Mouse (Mus musculus) neural tube, embryonic 15.5 days (tissue): ENCODE measurements around the gene Vps26b. TPM values are rescaled to one million over a fixed set of nuclear protein-coding genes. Genes with fewer than 3 reads are reported as not detected.

ENCODE experiments used
- ATAC-seq: fragments of 200-750 bp; cut with Nextera tagmentation; 2 replicates; pipeline ENCODE4 v1.8.0; 2017; ENCODE audit warnings: mild to moderate bottlenecking, moderate TSS enrichment, moderate library complexity; ENCODE audit not compliant: low FRiP score
- H3K27ac ChIP-seq: fragments of 300-500 bp; sonication (generic); replicated peaks from 2 replicates; pipeline ENCODE4 v1.5.1; 2015; ENCODE audit warnings: mild to moderate bottlenecking, inconsistent platforms
- H3K27me3 ChIP-seq: fragments of 300-500 bp; sonication (generic); replicated peaks from 2 replicates; pipeline ENCODE4 v1.6.1; 2015; ENCODE audit warnings: inconsistent platforms
- H3K36me3 ChIP-seq: fragments of 300-500 bp; sonication (generic); 2 replicates; pipeline ENCODE4 v1.6.1; 2015; ENCODE audit warnings: inconsistent platforms
- H3K4me1 ChIP-seq: fragments of 300-500 bp; sonication (generic); 2 replicates; pipeline ENCODE4 v1.6.1; 2015; ENCODE audit warnings: inconsistent platforms
- H3K4me2 ChIP-seq: fragments of 300-500 bp; sonication (generic); 2 replicates; pipeline ENCODE4 v1.6.1; 2015; ENCODE audit warnings: inconsistent platforms, mild to moderate bottlenecking, moderate library complexity
- H3K4me3 ChIP-seq: fragments of 300-500 bp; sonication (generic); replicated peaks from 2 replicates; pipeline ENCODE4 v1.5.1; 2015; ENCODE audit warnings: mild to moderate bottlenecking, inconsistent platforms
- H3K9ac ChIP-seq: fragments of 300-500 bp; sonication (generic); replicated peaks from 2 replicates; pipeline ENCODE4 v1.6.1; 2015; ENCODE audit warnings: mild to moderate bottlenecking, inconsistent platforms
- H3K9me3 ChIP-seq: fragments of 300-500 bp; sonication (generic); replicated peaks from 2 replicates; pipeline ENCODE4 v1.6.1; 2016; ENCODE audit warnings: inconsistent platforms
- WGBS: fragments of 180-500 bp; shearing (Covaris S2); methylation state at CpG from one replicate; pipeline ENCODE4 v1.1.7; 2015; ENCODE audit warnings: mixed read lengths; 5-methylcytosine and 5-hydroxymethylcytosine counted together
- polyA plus RNA-seq: library from polyadenylated mRNA; unstranded; fragments of >200 nt; fragmentation: Nextera tagmentation; extraction: Ambion mirVana; gene quantifications from 2 replicates; pipeline ENCODE4 v1.2.1, GENCODE M21; 2015

The Vps26b gene
- polyA plus RNA-seq, result 80.2 and 80.3 TPM in 2 replicates

DNA sequence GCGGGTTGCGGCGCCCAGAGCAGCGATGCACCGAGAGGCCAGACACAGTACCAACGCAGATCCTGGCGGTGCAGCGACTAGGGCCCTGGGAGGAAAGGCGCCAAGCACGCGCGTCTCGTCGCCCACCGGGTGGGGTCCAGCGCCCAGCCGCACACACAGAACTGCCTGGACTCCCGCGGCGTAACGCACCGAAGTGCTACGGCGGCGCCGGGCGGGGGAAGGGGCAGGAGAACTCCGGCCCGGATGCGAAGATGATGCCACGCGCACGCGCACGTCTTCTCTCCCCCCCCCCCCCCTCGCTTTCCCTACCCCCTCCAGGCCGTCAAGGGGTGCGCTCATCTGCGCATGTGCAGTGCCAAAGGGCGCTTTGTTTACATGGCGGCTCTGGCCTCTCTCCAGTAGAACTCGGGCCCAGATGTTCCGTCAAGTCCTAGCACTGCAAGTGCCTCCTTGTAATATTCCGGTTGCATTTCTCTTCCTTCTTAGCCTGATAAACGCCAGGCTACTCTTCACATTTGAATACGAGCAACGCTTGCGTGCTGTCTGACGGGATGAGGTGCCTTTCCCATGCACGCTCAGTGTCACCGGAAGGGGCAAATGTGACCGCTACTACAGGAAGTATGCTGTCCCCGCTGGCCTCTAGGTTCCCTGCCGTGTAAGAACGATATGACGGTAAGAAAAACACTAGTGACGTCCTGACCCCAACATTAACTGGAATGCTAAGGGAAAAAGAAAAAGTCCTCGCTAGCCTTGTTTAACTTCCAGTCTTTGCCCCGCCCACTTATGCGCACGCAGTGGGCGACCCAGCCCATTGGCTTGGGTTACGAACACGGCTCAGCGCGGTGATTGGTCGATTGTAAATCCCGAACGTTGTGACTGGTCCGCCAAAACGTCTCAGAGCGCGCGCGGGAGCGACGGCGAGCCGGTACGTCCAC is at the start of gene Vps26b, which contains the start of gene Ncapd3:
Vps26b (minus strand) TSS at position 238 of the 935 bp plus-strand sequence.
Ncapd3 (plus strand) TSS at position 348 of the 935 bp plus-strand sequence.
- ATAC-seq, result peak; percentile 95
- Histone ChIP-seq H3K9me3 (no peaks in the 10 kb centered on the region), H3K27ac (peak within 1 kb of the TSS; percentile 93), H3K27me3 (no peaks in the 10 kb centered on the region), H3K9ac (peak within 1 kb of the TSS; percentile 94), H3K4me2 (peak within 1 kb of the TSS; percentile 74), H3K4me3 (peak within 1 kb of the TSS; percentile 88), H3K4me1 (peaks cover 56% of the 10 kb centered on the region), H3K36me3 (no peaks in the 10 kb centered on the region)
- under 1% methylated on average over 73 of the region's 80 CpGs for WGBS

DNA sequence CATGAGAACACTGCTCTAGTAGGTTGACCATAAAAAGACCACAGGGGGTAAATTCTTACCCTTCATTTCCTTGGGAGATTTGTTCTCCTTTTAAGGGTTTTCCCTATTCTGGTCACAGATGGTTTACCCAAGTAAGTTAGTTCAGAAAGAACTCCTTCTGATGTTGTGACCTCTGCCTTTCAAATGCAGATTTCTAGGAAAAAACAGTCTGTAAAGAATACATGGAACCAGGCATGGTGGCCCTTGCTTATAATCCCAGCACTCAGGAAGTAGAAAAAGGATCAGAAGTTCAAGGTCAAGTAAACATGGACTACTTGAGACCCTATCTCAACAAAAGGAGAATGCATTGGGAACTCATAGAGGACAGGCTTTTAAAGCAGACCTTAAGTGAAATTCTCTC is 45.9 kb upstream of the Vps26b start:
- H3K27ac ChIP-seq, result no peak overlapping the region
- H3K36me3 ChIP-seq, result peaks cover 45% of the 10 kb centered on the region
- no peaks in the 10 kb centered on the region for H3K4me1 ChIP-seq
- H3K9me3 ChIP-seq, result no peaks in the 10 kb centered on the region
- H3K9ac ChIP-seq, result no peak overlapping the region
- H3K4me3 ChIP-seq, result no peak overlapping the region
- no peak overlapping the region for H3K4me2 ChIP-seq
- ATAC-seq, result no peak
- H3K27me3 ChIP-seq, result no peaks in the 10 kb centered on the region

DNA sequence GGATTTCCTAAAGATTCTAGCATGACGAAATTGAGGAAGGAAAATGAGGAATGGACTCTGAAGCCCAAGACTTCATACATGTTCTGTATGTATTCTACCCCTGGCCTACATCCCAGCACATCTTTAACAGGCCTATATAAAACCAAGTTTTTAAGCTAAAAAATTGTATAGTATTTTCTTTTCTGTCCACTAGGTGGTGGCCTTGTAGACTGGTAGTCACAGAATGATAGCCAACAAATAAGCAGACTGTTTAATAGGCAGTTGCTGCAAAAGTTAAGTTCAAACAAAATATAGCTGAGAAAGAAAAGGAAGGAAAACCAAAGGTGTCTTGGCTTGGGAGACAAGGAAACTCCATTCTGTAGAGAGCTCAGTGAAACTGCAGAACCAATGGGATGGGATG is 44.8 kb upstream of the Vps26b start:
- H3K27me3 ChIP-seq, result no peaks in the 10 kb centered on the region
- no peak overlapping the region for H3K4me3 ChIP-seq
- no peak overlapping the region for H3K27ac ChIP-seq
- 82% methylated on average over 1 of the region's 1 CpGs for WGBS
- H3K4me1 ChIP-seq, result no peaks in the 10 kb centered on the region
- no peak for ATAC-seq
- no peak overlapping the region for H3K4me2 ChIP-seq
- no peak overlapping the region for H3K9ac ChIP-seq
- peaks cover 48% of the 10 kb centered on the region for H3K36me3 ChIP-seq
- H3K9me3 ChIP-seq, result no peaks in the 10 kb centered on the region

DNA sequence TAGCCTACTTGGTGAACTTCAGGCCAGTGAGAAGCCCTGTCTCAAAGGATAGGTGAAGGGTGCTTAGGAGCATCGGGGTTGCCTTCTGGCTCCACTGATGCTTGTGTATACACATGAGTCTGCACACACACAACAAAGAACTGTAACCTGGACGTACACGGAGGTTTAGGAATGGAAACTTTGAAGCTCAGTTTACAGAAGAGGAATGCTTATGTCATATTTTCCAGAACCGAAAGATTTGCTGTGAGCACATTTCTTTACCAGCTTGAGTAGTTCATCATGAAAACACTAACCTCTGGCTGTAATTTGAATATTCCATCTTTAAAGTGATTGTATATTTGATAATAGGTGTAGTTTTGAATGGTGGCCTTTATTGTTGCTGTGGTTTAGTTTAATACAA is 41.0 kb upstream of the Vps26b start:
- Histone ChIP-seq H3K9me3 (no peaks in the 10 kb centered on the region), H3K4me1 (no peaks in the 10 kb centered on the region), H3K27ac (no peak overlapping the region), H3K27me3 (no peaks in the 10 kb centered on the region), H3K4me2 (no peak overlapping the region), H3K36me3 (peaks cover 64% of the 10 kb centered on the region), H3K9ac (no peak overlapping the region), H3K4me3 (no peak overlapping the region)
- 94% methylated on average over 4 of the region's 4 CpGs for WGBS
- ATAC-seq, result no peak

DNA sequence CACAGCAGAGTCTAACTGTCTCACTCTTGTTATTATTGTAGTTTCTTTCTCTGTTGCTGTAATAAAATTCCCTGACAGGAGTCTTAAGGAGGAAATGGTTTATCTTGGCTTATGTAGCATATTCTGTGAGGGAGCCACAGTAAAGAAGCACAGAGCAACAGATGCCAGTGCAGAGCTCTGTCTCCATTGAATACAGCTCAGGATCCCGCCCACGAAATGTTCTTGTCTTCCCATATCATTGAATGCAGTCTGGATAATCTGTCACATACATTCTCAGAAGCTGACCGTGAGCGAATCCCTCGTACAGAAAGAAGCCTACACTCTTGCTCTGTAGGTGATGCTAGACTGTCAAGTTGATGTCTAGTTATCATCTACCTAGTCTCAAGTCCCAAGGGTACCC is 28.5 kb upstream of the Vps26b start:
- no peak overlapping the region for H3K4me2 ChIP-seq
- no peak overlapping the region for H3K4me3 ChIP-seq
- H3K9ac ChIP-seq, result no peak overlapping the region
- no peaks in the 10 kb centered on the region for H3K4me1 ChIP-seq
- H3K27ac ChIP-seq, result no peak overlapping the region
- 92% methylated on average over 5 of the region's 5 CpGs for WGBS
- no peak for ATAC-seq
- H3K27me3 ChIP-seq, result no peaks in the 10 kb centered on the region
- H3K9me3 ChIP-seq, result no peaks in the 10 kb centered on the region
- peaks cover 74% of the 10 kb centered on the region for H3K36me3 ChIP-seq

DNA sequence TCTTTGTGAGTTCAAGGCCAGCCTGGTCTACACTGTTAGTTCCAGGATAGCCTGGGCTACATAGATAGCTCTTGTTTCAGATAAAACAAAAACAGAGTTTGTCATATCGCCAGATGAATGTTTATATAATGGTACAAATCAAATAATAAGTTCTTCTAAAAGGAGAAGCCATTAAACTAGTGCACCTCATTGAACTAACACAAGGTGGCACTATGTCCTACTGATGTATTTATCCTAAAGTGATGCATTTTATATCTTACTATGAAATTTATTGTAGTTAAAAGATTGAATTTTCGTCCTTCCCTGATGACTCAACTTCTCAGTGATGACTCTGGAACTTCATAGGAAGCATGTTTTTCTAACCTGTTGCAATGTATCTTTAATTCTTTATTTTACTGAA is 19.6 kb upstream of the Vps26b start:
- WGBS, result 94% methylated on average over 2 of the region's 2 CpGs
- Histone ChIP-seq H3K4me2 (no peak overlapping the region), H3K9ac (no peak overlapping the region), H3K4me1 (no peaks in the 10 kb centered on the region), H3K36me3 (peaks cover 67% of the 10 kb centered on the region), H3K27me3 (no peaks in the 10 kb centered on the region), H3K9me3 (no peaks in the 10 kb centered on the region), H3K27ac (no peak overlapping the region), H3K4me3 (no peak overlapping the region)
- no peak for ATAC-seq

DNA sequence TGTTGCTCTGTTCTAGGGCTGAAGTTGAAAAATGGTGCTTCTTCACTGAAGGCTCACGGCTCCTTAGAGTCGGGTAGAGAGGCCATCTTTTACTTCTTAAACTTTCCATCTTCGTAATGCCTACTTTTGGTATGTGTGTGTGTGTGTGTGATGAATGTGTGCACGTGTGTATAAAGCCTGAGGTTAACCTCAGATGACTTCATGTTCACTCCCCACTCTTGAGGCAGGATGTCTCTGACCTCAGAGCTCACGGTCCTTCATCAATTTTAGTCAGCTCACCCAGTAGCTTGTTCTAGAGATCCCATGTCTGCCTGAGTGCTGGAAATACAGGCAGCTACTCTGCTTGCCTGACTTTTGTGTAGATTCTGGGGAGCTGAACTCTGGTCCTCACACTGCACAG is 14.0 kb upstream of the Vps26b start:
- H3K9me3 ChIP-seq, result no peaks in the 10 kb centered on the region
- H3K4me2 ChIP-seq, result no peak overlapping the region
- no peaks in the 10 kb centered on the region for H3K27me3 ChIP-seq
- H3K36me3 ChIP-seq, result peaks cover 75% of the 10 kb centered on the region
- ATAC-seq, result no peak
- WGBS, result 92% methylated on average over 5 of the region's 5 CpGs
- H3K4me1 ChIP-seq, result no peaks in the 10 kb centered on the region
- H3K4me3 ChIP-seq, result no peak overlapping the region
- H3K9ac ChIP-seq, result no peak overlapping the region
- H3K27ac ChIP-seq, result no peak overlapping the region

DNA sequence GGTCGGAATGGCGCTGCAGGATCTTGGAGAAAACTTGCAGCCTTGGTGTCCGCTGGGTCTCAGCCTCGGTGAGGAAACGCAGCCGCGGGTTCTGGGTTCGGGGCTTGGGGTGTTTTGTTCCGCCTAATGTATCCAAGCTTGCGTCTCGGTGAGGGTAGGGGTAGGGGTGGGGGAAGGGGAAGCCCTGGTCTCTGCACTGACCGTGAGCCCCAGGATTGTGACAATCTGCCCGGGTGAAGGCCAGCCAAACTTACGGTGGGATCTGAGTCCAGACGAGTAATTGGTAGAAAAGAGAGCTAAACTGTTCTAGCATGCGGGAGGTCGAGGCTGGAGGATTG is 867 bp upstream of the Vps26b start:
- Histone ChIP-seq H3K9me3 (no peaks in the 10 kb centered on the region), H3K4me3 (peak overlapping the region; percentile 88), H3K4me2 (peak overlapping the region; percentile 74), H3K27ac (peak overlapping the region; percentile 93), H3K36me3 (no peaks in the 10 kb centered on the region), H3K4me1 (peaks cover 55% of the 10 kb centered on the region), H3K27me3 (no peaks in the 10 kb centered on the region), H3K9ac (peak overlapping the region; percentile 94)
- ATAC-seq, result peak; percentile 40
- WGBS, result 0% methylated on average over 17 of the region's 17 CpGs

DNA sequence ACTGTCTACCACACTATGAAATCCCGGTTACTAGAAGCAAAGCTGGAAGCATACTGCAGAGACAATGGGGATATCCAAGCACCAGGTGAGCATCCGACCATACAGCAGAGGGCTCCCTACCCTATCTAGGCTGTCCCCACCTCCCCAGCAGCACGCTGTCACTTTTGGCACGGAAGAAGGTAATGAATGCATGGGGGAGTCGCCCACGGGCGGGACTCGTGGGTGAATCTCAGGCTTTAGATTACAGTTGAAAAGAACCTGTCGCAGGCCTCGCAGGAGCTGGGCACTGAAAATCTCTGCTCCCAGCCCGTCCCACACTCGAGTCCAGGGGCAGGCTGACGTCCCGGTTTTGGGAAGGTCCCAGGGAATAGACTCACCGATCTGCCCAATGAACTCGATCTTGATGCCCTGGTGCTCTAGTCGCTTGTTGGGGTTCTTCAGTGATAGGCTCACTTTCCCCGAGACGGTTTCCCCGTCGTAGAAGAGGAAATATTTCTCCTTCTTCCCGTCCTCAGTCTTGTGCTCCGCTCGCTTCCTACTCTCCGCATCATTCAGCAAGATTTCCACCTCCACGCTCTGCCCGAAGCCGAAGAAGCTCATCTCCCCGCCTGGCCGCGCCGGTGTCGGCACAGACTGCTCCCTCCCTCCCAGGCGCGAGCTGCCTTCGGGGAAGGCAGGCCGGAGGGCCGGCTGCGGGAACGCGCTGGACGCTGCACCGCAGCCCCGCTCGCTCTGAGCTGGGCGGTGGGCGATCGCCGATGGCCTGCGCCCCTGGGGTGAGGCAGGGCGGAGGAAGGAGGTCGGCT is 640 bp downstream of the Vps26b start:
- Histone ChIP-seq H3K9ac (peak overlapping the region; percentile 94), H3K4me1 (peaks cover 60% of the 10 kb centered on the region), H3K36me3 (no peaks in the 10 kb centered on the region), H3K4me3 (peak overlapping the region; percentile 88), H3K27me3 (no peaks in the 10 kb centered on the region), H3K27ac (peak overlapping the region; percentile 93), H3K4me2 (peak overlapping the region; percentile 74), H3K9me3 (no peaks in the 10 kb centered on the region)
- WGBS, result under 1% methylated on average over 52 of the region's 52 CpGs
- peak; percentile 37; the same call in 1 of the 2 replicates for ATAC-seq

DNA sequence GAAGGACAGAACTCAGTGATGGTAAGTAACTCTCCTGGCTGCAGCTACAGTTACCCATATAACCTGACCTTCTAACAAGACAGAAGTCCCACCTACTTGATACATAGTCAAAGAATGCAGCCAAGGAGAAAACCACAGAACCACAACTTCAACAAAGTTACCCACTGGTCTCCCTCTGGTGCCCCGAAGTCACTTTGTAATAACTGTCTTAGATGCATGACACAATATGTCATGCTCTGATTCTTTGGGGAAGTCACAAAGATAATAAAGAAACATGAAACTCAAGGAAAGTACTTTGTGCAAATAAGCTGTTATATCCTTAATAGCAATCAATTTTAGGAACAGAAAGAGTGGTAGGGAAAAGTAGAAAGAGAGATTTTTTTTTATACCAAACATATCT is 3.2 kb downstream of the Vps26b start:
- Histone ChIP-seq H3K27me3 (no peaks in the 10 kb centered on the region), H3K9me3 (no peaks in the 10 kb centered on the region), H3K4me3 (no peak overlapping the region), H3K27ac (no peak overlapping the region), H3K36me3 (peaks cover 2% of the 10 kb centered on the region; the same call in 1 of the 2 replicates), H3K4me2 (peak overlapping the region; percentile 74), H3K9ac (no peak overlapping the region), H3K4me1 (peaks cover 58% of the 10 kb centered on the region)
- ATAC-seq, result no peak
- WGBS, result 92% methylated on average over 1 of the region's 1 CpGs

DNA sequence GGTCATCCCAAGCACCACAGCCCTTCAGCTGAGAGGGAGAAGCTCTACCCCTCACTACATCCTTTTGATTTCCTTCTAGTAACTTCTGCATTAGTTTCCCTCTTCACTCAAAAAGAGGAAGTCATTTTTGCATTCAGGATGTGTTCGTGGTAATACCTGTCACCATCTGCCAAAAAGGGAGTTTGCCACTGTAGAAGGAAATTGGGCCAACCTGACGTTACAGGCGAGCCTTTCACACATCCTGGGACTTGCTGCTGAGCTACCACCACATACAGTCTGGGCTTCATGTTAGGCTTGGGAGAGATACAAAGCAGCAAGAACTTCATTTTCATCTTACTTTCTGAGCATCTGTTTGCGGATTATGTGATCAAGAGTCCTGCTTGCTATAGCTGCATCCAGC is 6.2 kb downstream of the Vps26b start:
- Histone ChIP-seq H3K9ac (no peak overlapping the region), H3K27me3 (no peaks in the 10 kb centered on the region), H3K9me3 (no peaks in the 10 kb centered on the region), H3K4me3 (no peak overlapping the region), H3K4me1 (peaks cover 45% of the 10 kb centered on the region), H3K27ac (no peak overlapping the region), H3K4me2 (no peak overlapping the region), H3K36me3 (peaks cover 8% of the 10 kb centered on the region)
- no peak for ATAC-seq
- WGBS, result 90% methylated on average over 4 of the region's 4 CpGs
